Mouse (Mus musculus): Measurements from ENCODE around the gene Gpc6.

- no peak for TF ChIP-seq CTCF (IDR thresholded peaks at IDR 0.05; ENCODE audit: extremely low read depth, insufficient read depth, low read length)
- no peak for TF ChIP-seq POLR2A (IDR thresholded peaks at IDR 0.05; ENCODE audit: extremely low read depth, insufficient read depth, low read length)
Observed at GRCm38 (mm10) chr14:116975224-116975623, 50.1 kb downstream of the Gpc6 start.

All from cortical plate, adult 2 months (tissue).